Mouse (Mus musculus) brain, embryonic 14.5 days (tissue): Measurements from ENCODE around the gene Olfr1136.

Experiments used
- CTCF ChIP-seq: fragments of 200-500 bp; IDR thresholded peaks from 2 replicates; pipeline ENCODE4 v1.5.1; 2012; ENCODE audit warnings: inconsistent platforms, mild to moderate bottlenecking, moderate library complexity, borderline replicate concordance; ENCODE audit not compliant: insufficient read depth, insufficient read length; ENCODE audit errors: extremely low read depth
- POLR2A ChIP-seq: fragments of 200-500 bp; IDR thresholded peaks from 2 replicates; pipeline ENCODE4 v1.6.1; 2012; ENCODE audit warnings: mild to moderate bottlenecking, inconsistent platforms, borderline replicate concordance; ENCODE audit not compliant: poor library complexity, insufficient read depth, insufficient read length, severe bottlenecking; ENCODE audit errors: extremely low read depth

GRCm38 (mm10) chr2:87658360-87658759 lies 35.4 kb downstream of the Olfr1136 start, which contains the start of gene Olfr1134:
- TF ChIP-seq CTCF (no peak), POLR2A (no peak)
